Mouse (Mus musculus): ENCODE measurements around the gene Zfp286.
"Not testable (repeated sequence)": the region's sequence is repeated elsewhere in the genome, so short reads cannot be mapped to it uniquely, and the experiment has no call there.

The Zfp286 gene

GRCm38 (mm10) chr11:62789617-62789936 is 315 bp upstream of the Zfp286 start:
- no peak for DNase-seq (ENCODE audit: low spot score)

- DNase-seq (ENCODE audit: low spot score) = no peak
These were observed 12.8 kb downstream of the Zfp286 start for GRCm38 (mm10) chr11:62776510-62776909.

- no peak for DNase-seq (ENCODE audit: low spot score)
These were observed 28.4 kb downstream of the Zfp286 start for GRCm38 (mm10) chr11:62760755-62761457.

- DNase-seq (ENCODE audit: low spot score) = no peak
These were observed 30.8 kb downstream of the Zfp286 start for GRCm38 (mm10) chr11:62758491-62758890.

- DNase-seq (ENCODE audit: low spot score) = no peak
These were observed 31.4 kb downstream of the Zfp286 start for GRCm38 (mm10) chr11:62757906-62758305.

- DNase-seq (ENCODE audit: low spot score) = no peak
These were observed 32.1 kb downstream of the Zfp286 start for GRCm38 (mm10) chr11:62757143-62757507.

- DNase-seq (ENCODE audit: low spot score) = peak; percentile 95
These were observed 32.7 kb downstream of the Zfp286 start for GRCm38 (mm10) chr11:62756456-62757142.

GRCm38 (mm10) chr11:62752780-62753179 is 36.5 kb downstream of the Zfp286 start, which contains the start of gene Gm10428:
Gm10428 (plus strand) TSS chr11:62753100.
- no peak for DNase-seq (ENCODE audit: low spot score)

GRCm38 (mm10) chr11:62752191-62752590 is 37.1 kb downstream of the Zfp286 start:
- no peak for DNase-seq (ENCODE audit: low spot score)

- not testable (repeated sequence) for DNase-seq (ENCODE audit: low spot score)
These were observed 39.8 kb downstream of the Zfp286 start for GRCm38 (mm10) chr11:62749445-62749844.

GRCm38 (mm10) chr11:62748062-62748461 is 41.2 kb downstream of the Zfp286 start:
- DNase-seq (ENCODE audit: low spot score) = no peak

- no peak for DNase-seq (ENCODE audit: low spot score)
These were observed 42.0 kb downstream of the Zfp286 start for GRCm38 (mm10) chr11:62747227-62747626.

- no peak for DNase-seq (ENCODE audit: low spot score)
These were observed 43.2 kb downstream of the Zfp286 start for GRCm38 (mm10) chr11:62746001-62746533.

GRCm38 (mm10) chr11:62744103-62744502 is 45.2 kb downstream of the Zfp286 start:
- no peak for DNase-seq (ENCODE audit: low spot score)

- DNase-seq (ENCODE audit: low spot score) = no peak
These were observed 46.9 kb downstream of the Zfp286 start for GRCm38 (mm10) chr11:62742261-62742957.

- DNase-seq (ENCODE audit: low spot score) = no peak
These were observed 48.1 kb downstream of the Zfp286 start for GRCm38 (mm10) chr11:62741186-62741585.

- DNase-seq (ENCODE audit: low spot score) = no peak
These were observed 56.6 kb downstream of the Zfp286 start for GRCm38 (mm10) chr11:62732665-62733064.

GRCm38 (mm10) chr11:62732022-62732387 is 57.3 kb downstream of the Zfp286 start:
- DNase-seq (ENCODE audit: low spot score) = no peak

GRCm38 (mm10) chr11:62731311-62732021 is 57.8 kb downstream of the Zfp286 start, which contains the start of gene Zfp287:
Zfp287 (minus strand) TSS chr11:62731905.
- peak; percentile 78 for DNase-seq (ENCODE audit: low spot score)

GRCm38 (mm10) chr11:62728276-62728675 is 61.0 kb downstream of the Zfp286 start:
- DNase-seq (ENCODE audit: low spot score) = no peak

GRCm38 (mm10) chr11:62710657-62711056 is 78.6 kb downstream of the Zfp286 start:
- no peak for DNase-seq (ENCODE audit: low spot score)

- DNase-seq (ENCODE audit: low spot score) = no peak
These were observed 81.0 kb downstream of the Zfp286 start for GRCm38 (mm10) chr11:62708252-62708651.

Data from ovary, adult 18-20 months (tissue).